Mouse (Mus musculus): ENCODE data around the gene Mcam.

DNA sequence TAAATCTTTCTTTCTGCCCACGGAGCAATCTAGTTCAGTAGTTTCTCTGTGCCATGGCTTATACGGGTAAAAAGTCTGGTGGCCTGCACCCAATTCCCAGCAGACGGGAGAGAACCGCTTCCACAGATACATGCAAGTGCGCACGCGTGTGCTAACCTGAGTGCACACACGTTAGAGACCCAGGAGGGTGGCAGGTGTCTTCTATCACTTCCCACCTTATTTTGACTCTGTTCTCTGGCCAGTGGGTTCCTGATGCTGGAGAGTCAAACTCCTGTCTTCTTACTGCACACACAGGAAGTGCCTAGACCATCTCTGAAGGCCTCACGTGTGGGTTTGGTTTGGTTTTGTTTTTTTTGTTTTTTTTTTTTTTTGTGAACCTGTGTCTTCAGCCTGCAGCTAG lies 18.7 kb upstream of the Mcam start:
- TF ChIP-seq TAL1 (IDR thresholded peaks at IDR 0.05; ENCODE audit: low read length) = no peak
- no peak for TF ChIP-seq GATA1 (IDR thresholded peaks at IDR 0.05; ENCODE audit: low read length)

Data from erythroblast, embryonic 14.5 days (primary cell).